Mouse (Mus musculus) left cerebral cortex, adult 8-10 months (tissue): ENCODE data around the gene Vipr1. TPM values are rescaled to one million over a fixed set of nuclear protein-coding genes. Genes with fewer than 3 reads are reported as not detected.

Experiments
- DNase-seq, 2 experiments: peaks; one replicate each; pipeline ENCODE4 v3.0.0; 2022; ENCODE audit warnings: low spot score in 2 of 2
- total RNA-seq, 4 experiments: library from RNA; stranded (reverse); gene quantifications; 2 replicates each; pipeline ENCODE4 v1.2.4; 2022

Vipr1 gene
- total RNA-seq, 4 experiments from 2014 or later: 20.8 to 23.8 (median 21.7) TPM

- DNase-seq: no peak
Observed at GRCm38 (mm10) chr9:121718070-121718705, 75.7 kb downstream of the Vipr1 start.

DNA sequence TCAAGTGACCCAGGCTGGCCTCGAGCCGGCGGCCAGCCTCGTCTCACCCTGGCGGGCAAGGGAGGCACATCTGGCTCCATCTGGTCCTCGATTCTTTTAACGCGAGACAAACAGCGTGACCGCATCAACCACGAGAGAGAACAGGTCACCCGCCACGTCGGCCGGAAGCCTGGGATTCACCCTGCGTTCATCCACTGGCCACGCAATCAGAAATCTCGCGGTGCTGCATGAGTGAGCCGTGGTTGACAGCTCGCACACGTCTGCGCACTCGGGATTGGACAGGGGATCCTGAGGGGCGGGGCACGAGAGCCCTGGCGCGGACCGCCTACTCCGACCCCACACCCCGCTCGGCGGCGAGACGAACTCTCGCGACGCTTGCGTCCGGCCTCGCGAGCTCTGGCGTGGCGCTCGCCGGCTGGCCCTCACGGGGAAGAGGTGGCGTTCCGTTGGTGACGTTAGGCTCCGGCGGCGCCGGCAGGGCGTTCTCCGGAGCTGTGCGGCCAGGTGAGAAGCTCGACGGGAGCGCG is 76.3 kb downstream of the Vipr1 start, which contains the start of gene Nktr:
Nktr (plus strand) TSS at position 378 of the 527 bp plus-strand sequence.
- DNase-seq: peak; percentile 89 to 98

DNA sequence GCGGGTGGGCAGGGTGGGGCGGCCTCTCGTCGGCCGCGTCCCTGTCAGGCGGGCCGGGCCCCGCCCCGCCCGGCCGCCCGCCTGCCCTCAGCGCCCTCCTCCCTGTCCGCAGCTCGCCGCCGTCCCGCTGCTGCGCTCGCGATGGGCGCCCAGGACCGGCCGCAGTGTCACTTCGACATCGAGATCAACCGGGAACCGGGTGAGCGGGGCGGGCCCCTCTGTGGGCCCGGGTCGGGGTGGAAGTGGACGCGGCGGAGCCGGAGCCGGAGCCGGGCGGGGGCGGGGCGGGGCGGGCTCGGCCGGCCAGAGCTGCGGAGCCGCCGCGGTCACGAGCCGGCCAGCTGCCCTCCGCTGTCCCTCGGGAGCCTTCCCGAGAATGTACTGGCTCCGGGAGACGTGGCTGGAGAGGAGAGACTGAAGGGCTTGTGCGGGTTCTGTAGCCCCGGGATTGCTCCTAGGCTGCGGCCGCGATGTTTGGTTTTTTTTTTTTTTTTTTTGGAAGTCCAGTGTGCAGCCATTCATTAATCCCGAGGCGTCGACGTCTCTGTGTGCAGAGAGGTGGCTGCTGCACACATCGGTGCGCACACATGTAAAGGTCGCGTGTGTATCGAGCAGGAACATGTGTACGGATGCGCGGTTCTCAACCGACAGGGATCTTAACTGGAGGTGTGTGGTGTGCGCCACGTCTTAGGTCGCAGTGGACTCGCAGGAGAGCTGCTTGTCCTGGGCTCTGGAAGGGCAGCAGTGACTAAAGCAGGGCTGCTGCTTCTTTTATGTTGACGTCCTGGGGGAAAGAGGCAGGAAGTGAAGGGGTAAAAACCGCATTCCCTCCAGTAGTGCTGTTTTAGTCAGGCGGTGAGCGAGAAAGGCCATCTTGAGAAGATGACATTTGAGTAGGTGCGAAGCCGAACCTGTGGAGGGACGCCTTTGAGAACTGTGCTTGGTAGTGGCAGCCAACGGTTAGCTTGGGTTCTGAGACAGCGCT is 77.1 kb downstream of the Vipr1 start:
- no peak for DNase-seq

Other genes with a start within 250 kb of the Vipr1 start
- gene Cck, start 147.0 kb upstream of the Vipr1 start, total RNA-seq: 100 to 1,000 TPM; 514 to 621 (median 567) TPM
- gene Lyzl4, start 620 bp upstream of the Vipr1 start, total RNA-seq: 1 to 10 TPM; 1.2 to 4.4 (median 2.4) TPM
- gene Sec22c, start 62.8 kb downstream of the Vipr1 start, total RNA-seq: 10 to 100 TPM; 24.9 to 28.6 (median 26.6) TPM
- gene Ss18l2, start 67.6 kb downstream of the Vipr1 start, total RNA-seq: 10 to 100 TPM; 77.1 to 81.7 (median 78.5) TPM
- 100 to 1,000 TPM in 1 of 4 experiments, 10 to 100 TPM in 3; 89.5 to 103 (median 92.6) TPM for gene Nktr, start 76.5 kb downstream of the Vipr1 start, total RNA-seq
- 100 to 1,000 TPM in 3 of 4 experiments, 10 to 100 TPM in 1; 96.9 to 107 (median 105) TPM for gene Zfp651, start 116.6 kb downstream of the Vipr1 start, total RNA-seq
- gene Klhl40, start 134.9 kb downstream of the Vipr1 start, total RNA-seq: 10 to 100 TPM in 1 of 4 experiments, 1 to 10 TPM in 3; 7.6 to 10.9 (median 8.8) TPM
- 10 to 100 TPM; 18.6 to 24.6 (median 23.2) TPM for gene Hhatl, start 149.8 kb downstream of the Vipr1 start, total RNA-seq
- 1 to 10 TPM; 6.1 to 7.6 (median 6.5) TPM for gene Ccdc13, start 196.7 kb downstream of the Vipr1 start, total RNA-seq
- gene Higd1a, start 215.6 kb downstream of the Vipr1 start, total RNA-seq: 100 to 1,000 TPM in 1 of 4 experiments, 10 to 100 TPM in 3; 86.5 to 102 (median 89.7) TPM